Mouse (Mus musculus): ENCODE results near the gene Agr3.

- no peak for TF ChIP-seq CTCF (IDR thresholded peaks at IDR 0.05)
- TF ChIP-seq EP300 (IDR thresholded peaks at IDR 0.05) = no peak
These were observed 2.4 kb downstream of the Agr3 start for GRCm38 (mm10) chr12:35927804-35928203.

Data from lung, postnatal 0 days (tissue).